Comparison of ENCODE assay signal across 28 mouse cellular contexts in genomic region chr16:88707496-88708012, GRCm38 (mm10). TPM values are rescaled to one million over a fixed set of nuclear protein-coding genes. Genes with fewer than 3 reads are reported as not detected.
DNase-seq lines count a peak whose midpoint lies in the region; ATAC-seq and TF ChIP-seq lines count a peak whose summit lies in the region.
"Had no signal": no experiment of that assay in that cellular context is flagged by ENCODE, and none has a peak within 500 bp of the region (broad histone marks: within the 10 kb centered on the region; RNA-seq: fewer than 3 reads in every experiment).

Gene 2310061N02Rik, minus strand, starts transcription at chr16:88707962.

- peak; percentile 31; the same call in 1 of the 2 replicates for ATAC-seq in megakaryocyte progenitor cell, adult 5-6 weeks (replicated peaks; ENCODE audit: poor library complexity)
- ATAC-seq in stomach, postnatal 0 days (ENCODE audit: low FRiP score, low TSS enrichment), result no peak
- ATAC-seq: activated CD4-positive, CD25-positive, alpha-beta regulatory T cell, adult 4 months; inflammation-experienced regulatory T-cells, adult 6 months; liver, embryonic 12.5 days had no signal

- H3K4me2 ChIP-seq in stomach, postnatal 0 days (replicated peaks; ENCODE audit: low read depth), result no peak within 1 kb of the TSS
- H3K4me2 ChIP-seq: heart, embryonic 13.5 days; hindbrain, embryonic 12.5 days; limb, embryonic 13.5 days; liver, embryonic 12.5 days; neural tube, embryonic 13.5 days had no signal

- TF ChIP-seq EP300 in stomach, postnatal 0 days (optimal IDR thresholded peaks at IDR 0.05), result no peak

- no peak within 1 kb of the TSS for H3K4me3 ChIP-seq in stomach, postnatal 0 days (ENCODE audit: low read depth, low read length)
- H3K4me3 ChIP-seq: forebrain, embryonic 10.5 days; heart, adult 2 months; heart, embryonic 13.5 days; hindbrain, embryonic 12.5 days; limb, embryonic 13.5 days; liver, embryonic 12.5 days; myocyte; neural tube, embryonic 13.5 days had no signal

- no peaks in the 10 kb centered on the region for H3K9me3 ChIP-seq in stomach, postnatal 0 days (ENCODE audit: control insufficient read depth, low read length)
- H3K9me3 ChIP-seq: forebrain, embryonic 10.5 days; heart, embryonic 13.5 days; hindbrain, embryonic 12.5 days; limb, embryonic 13.5 days; liver, embryonic 12.5 days; neural tube, embryonic 13.5 days had no signal

- DNase-seq in cerebellum, adult 11-12 months, result peak; percentile 17
- DNase-seq in cerebellum, adult 11 months, result no peak
- DNase-seq in layer of hippocampus, postnatal 10 days (ENCODE audit: low spot score in 2 of 2), result peak; percentile 4 to 11
- no peak for DNase-seq in layer of hippocampus, adult 8-10 months (ENCODE audit: low spot score in 2 of 2)
- peak; percentile 30 to 43 for DNase-seq in cerebellum, postnatal 25 days
- DNase-seq in stomach, postnatal 0 days (ENCODE audit: low spot score), result no peak
- DNase-seq: adrenal gland, postnatal 10 days; heart, adult 2 months; heart, postnatal 14 days; kidney, adult 18-20 months; lung, adult 2 months; midbrain, embryonic 14.5 days; thymus, postnatal 25 days had no signal

- no peaks in the 10 kb centered on the region for H3K27me3 ChIP-seq in stomach, postnatal 0 days (ENCODE audit: control insufficient read depth, insufficient read depth, low read length)
- H3K27me3 ChIP-seq: heart, embryonic 13.5 days; hindbrain, embryonic 12.5 days; limb, embryonic 13.5 days; liver, embryonic 12.5 days; neural tube, embryonic 13.5 days had no signal

- H3K36me3 ChIP-seq in stomach, postnatal 0 days (ENCODE audit: control insufficient read depth, insufficient read depth, low read length), result no peaks in the 10 kb centered on the region
- H3K36me3 ChIP-seq: forebrain, embryonic 10.5 days; heart, embryonic 13.5 days; hindbrain, embryonic 12.5 days; limb, embryonic 13.5 days; liver, embryonic 12.5 days; neural tube, embryonic 13.5 days had no signal

- H3K27ac ChIP-seq in stomach, postnatal 0 days (replicated peaks), result no peak within 1 kb of the TSS
- H3K27ac ChIP-seq: forebrain, embryonic 10.5 days; heart, adult 2 months; heart, embryonic 13.5 days; hindbrain, embryonic 12.5 days; kidney, postnatal 0 days; limb, embryonic 13.5 days; liver, embryonic 12.5 days; neural tube, embryonic 13.5 days had no signal

- WGBS in stomach, postnatal 0 days, result 84% methylated on average over 10 of the region's 10 CpGs

- no peak for TF ChIP-seq CTCF in stomach, postnatal 0 days (IDR thresholded peaks at IDR 0.05; ENCODE audit: low read depth)

- no peaks in the 10 kb centered on the region for H3K4me1 ChIP-seq in stomach, postnatal 0 days (replicated peaks; ENCODE audit: control insufficient read depth, insufficient read depth)
- H3K4me1 ChIP-seq: forebrain, embryonic 10.5 days; heart, embryonic 13.5 days; hindbrain, embryonic 12.5 days; limb, embryonic 13.5 days; liver, embryonic 12.5 days; neural tube, embryonic 13.5 days had no signal

- H3K9ac ChIP-seq in stomach, postnatal 0 days (ENCODE audit: low read length), result no peak within 1 kb of the TSS
- H3K9ac ChIP-seq: heart, embryonic 13.5 days; hindbrain, embryonic 12.5 days; limb, embryonic 13.5 days; liver, embryonic 12.5 days; neural tube, embryonic 13.5 days had no signal

RNA-seq across cellular contexts. Expression of gene 2310061N02Rik, which starts in this region (rescaled TPM):
- not detected for total RNA-seq in layer of hippocampus, postnatal 10 days (2021)
- not detected for total RNA-seq in layer of hippocampus, adult 8-10 months (2022)
- not detected in 2 replicates for total RNA-seq in megakaryocyte progenitor cell, adult 5-6 weeks (2015)
- total RNA-seq in megakaryocyte progenitor cell, adult 5-6 weeks (2017), result not detected in 2 replicates
- polyA plus RNA-seq in stomach, postnatal 0 days (2015; fragmentation: Nextera tagmentation; extraction: Ambion mirVana), result not detected in 2 replicates
- total RNA-seq: adrenal gland, postnatal 10 days; heart, adult 2 months; heart, postnatal 14 days; layer of hippocampus, postnatal 25 days; megakaryocyte-erythroid progenitor cell, adult 5-6 weeks had no signal
- polyA plus RNA-seq: activated CD4-positive, CD25-positive, alpha-beta regulatory T cell, adult 4 months; embryonic facial prominence, embryonic 11.5 days; forebrain, embryonic 10.5 days; heart, adult 2 months; heart, embryonic 13.5 days; hindbrain, embryonic 12.5 days; inflammation-experienced regulatory T-cells, adult 6 months; kidney, postnatal 0 days; limb, embryonic 13.5 days; liver, embryonic 12.5 days; lung, adult 2 months; midbrain, embryonic 14.5 days; myocyte; neural tube, embryonic 13.5 days; spleen, adult 2 months had no signal

Comparison
In these comparisons a context has a peak if more than half of its experiments do, and no peak if none do; other contexts are left out.
1. DNase-seq: peak in cerebellum, adult 11-12 months (single experiment) and cerebellum, postnatal 25 days (2 of 2); none in cerebellum, adult 11 months (single experiment), layer of hippocampus, adult 8-10 months (0 of 2) and stomach, postnatal 0 days (single experiment).
2. Peak in DNase-seq in layer of hippocampus, postnatal 10 days; RNA of the gene not detected or under 1 TPM.
3. Peak in ATAC-seq in megakaryocyte progenitor cell, adult 5-6 weeks; RNA of the gene not detected or under 1 TPM.